Mouse (Mus musculus) spleen, adult 2 months (tissue): ENCODE data around the gene Agfg1. TPM values are rescaled to one million over a fixed set of nuclear protein-coding genes. Genes with fewer than 3 reads are reported as not detected.

Experiments used
- DNase-seq, 2 experiments: peaks; one replicate each; pipeline versions ENCODE4 v3.0.0 to v3.0.0-alpha.2; 2012 to 2021; ENCODE audit warnings: low spot score in 2 of 2, low read depth in 1 of 2
- H3K27ac ChIP-seq: fragments of 200-500 bp; 2 replicates; pipeline ENCODE4 v1.5.1; 2012; ENCODE audit warnings: low read length, inconsistent platforms; ENCODE audit not compliant: insufficient read depth
- H3K27me3 ChIP-seq: fragments of 200-500 bp; 2 replicates; pipeline ENCODE4 v1.6.1; 2012; ENCODE audit warnings: mild to moderate bottlenecking, moderate library complexity, low read length, inconsistent platforms; ENCODE audit not compliant: control insufficient read depth, insufficient read depth
- H3K36me3 ChIP-seq: fragments of 200-500 bp; 2 replicates; pipeline ENCODE4 v1.6.1; 2012; ENCODE audit warnings: mild to moderate bottlenecking, low read length, inconsistent platforms; ENCODE audit not compliant: control insufficient read depth, insufficient read depth
- H3K4me1 ChIP-seq: fragments of 200-500 bp; 2 replicates; pipeline ENCODE4 v1.6.1; 2011; ENCODE audit warnings: inconsistent platforms; ENCODE audit not compliant: control insufficient read depth, insufficient read depth, insufficient read length
- H3K4me3 ChIP-seq: fragments of 200-500 bp; 2 replicates; pipeline ENCODE4 v1.5.1; 2011; ENCODE audit warnings: mild to moderate bottlenecking, inconsistent platforms; ENCODE audit not compliant: insufficient read depth, insufficient read length; ENCODE audit errors: extremely low read depth
- CTCF ChIP-seq: fragments of 200-500 bp; IDR thresholded peaks from 2 replicates; pipeline ENCODE4 v1.5.1; 2011; ENCODE audit warnings: mild to moderate bottlenecking, inconsistent platforms; ENCODE audit not compliant: insufficient read depth, insufficient read length, insufficient replicate concordance; ENCODE audit errors: extremely low read depth
- POLR2A ChIP-seq: fragments of 200-500 bp; IDR thresholded peaks from 2 replicates; pipeline ENCODE4 v1.6.1; 2011; ENCODE audit warnings: low read depth, low read length, inconsistent platforms
- WGBS: fragments of 180-500 bp; shearing (Covaris S2); methylation state at CpG from one replicate; pipeline ENCODE4 v1.1.7; 2018; 5-methylcytosine and 5-hydroxymethylcytosine counted together
- polyA plus RNA-seq: library from polyadenylated mRNA; depleted of rRNA; stranded (reverse); fragments of >200 nt; gene quantifications from 2 replicates; pipeline ENCODE4 v1.2.3, GENCODE M21; 2012

Agfg1 gene
- polyA plus RNA-seq, 1 experiment: 32.2 TPM

DNA sequence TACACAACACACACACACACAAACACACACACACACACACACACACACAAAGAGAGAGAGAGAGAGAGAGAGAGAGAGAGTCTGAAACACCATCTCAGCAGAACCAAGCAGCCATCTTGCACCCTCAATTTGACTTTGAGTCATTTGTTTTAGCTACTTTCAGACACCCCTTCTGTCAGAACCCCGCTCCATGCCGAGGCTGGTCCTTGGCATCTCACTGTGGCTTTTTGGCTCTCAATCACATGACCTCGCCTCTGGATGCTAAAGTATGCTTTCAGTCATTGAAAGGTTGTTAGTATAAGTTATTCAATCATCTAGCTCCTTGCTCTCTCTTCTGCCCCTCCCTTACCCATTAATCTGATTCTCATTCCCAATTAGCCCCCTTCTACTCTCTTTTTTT, 17.4 kb upstream of the Agfg1 start:
- H3K27ac ChIP-seq: no peak overlapping the region
- H3K36me3 ChIP-seq: no peaks in the 10 kb centered on the region
- TF ChIP-seq POLR2A (no peak), CTCF (no peak)
- 92% methylated on average over 3 of the region's 3 CpGs for WGBS
- no peak overlapping the region for H3K4me3 ChIP-seq
- no peaks in the 10 kb centered on the region for H3K27me3 ChIP-seq
- no peak for DNase-seq
- peaks cover 2% of the 10 kb centered on the region; the same call in 1 of the 2 replicates for H3K4me1 ChIP-seq

DNA sequence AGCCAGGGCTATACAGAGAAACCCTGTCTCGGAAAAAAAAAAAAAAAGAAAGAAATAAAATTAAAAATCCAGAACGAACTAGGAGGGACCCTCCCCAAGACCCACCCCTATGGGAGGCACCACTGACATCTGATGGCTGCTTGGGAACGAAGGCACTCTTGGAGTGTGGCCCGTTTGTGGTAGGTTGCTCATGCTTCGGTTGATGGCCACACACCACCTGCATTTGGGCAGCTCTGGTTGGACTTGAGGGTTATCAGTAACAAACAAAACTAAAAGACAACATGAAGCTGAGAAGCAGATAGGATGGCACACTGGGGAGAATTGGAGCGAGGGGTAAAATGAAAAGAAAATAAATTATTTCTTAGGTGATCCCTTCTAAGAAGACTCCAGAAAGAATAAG, 15.1 kb upstream of the Agfg1 start:
- H3K4me3 ChIP-seq: no peak overlapping the region
- DNase-seq: no peak
- TF ChIP-seq CTCF (no peak), POLR2A (no peak)
- no peaks in the 10 kb centered on the region for H3K27me3 ChIP-seq
- peaks cover under 1% of the 10 kb centered on the region; the same call in 1 of the 2 replicates for H3K4me1 ChIP-seq
- H3K36me3 ChIP-seq: no peaks in the 10 kb centered on the region
- no peak overlapping the region for H3K27ac ChIP-seq
- WGBS: 71% methylated on average over 6 of the region's 6 CpGs

DNA sequence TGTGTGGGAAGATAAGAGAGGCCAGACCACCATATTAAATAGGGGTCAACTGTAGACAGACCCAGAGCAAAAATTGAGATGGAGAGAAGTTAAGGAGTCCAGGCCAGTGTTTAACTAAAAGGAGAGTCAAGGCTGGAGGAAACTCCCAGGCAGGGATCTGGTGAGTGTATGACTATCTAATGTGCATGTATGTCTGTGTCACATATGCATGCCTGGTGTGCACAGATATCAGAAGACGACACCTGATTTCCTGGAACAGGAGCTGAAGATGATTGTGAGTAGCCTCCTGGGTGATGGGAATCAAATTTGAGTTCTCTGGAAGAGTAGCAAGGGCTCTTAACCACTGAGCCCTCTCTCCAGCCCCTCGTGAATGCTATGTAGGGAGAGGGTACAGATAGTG, 14.0 kb upstream of the Agfg1 start:
- Histone ChIP-seq H3K36me3 (no peaks in the 10 kb centered on the region), H3K27me3 (no peaks in the 10 kb centered on the region), H3K4me3 (no peak overlapping the region), H3K4me1 (no peaks in the 10 kb centered on the region), H3K27ac (no peak overlapping the region)
- 85% methylated on average over 2 of the region's 2 CpGs for WGBS
- no peak for DNase-seq
- TF ChIP-seq POLR2A (no peak), CTCF (no peak)

DNA sequence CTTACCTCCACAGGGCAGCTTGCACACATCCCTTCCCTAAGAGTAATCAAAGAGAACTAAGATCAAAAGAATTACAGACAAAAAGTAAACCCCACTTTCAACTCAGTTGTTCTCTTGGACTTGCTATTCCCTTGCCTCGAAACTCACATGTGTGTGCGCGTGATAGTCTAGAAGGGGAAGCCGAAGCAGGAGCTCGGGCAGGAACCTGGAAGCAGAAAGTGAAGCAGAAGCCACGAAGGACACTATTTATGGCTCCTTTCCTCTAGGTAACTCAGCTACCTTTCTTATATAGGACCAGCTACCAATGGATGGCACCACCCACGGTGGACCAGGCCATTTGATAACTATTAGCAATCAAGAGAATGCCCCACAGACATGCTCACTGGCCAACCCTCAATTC, 13.5 kb upstream of the Agfg1 start:
- no peaks in the 10 kb centered on the region for H3K4me1 ChIP-seq
- no peak overlapping the region for H3K4me3 ChIP-seq
- no peaks in the 10 kb centered on the region for H3K36me3 ChIP-seq
- H3K27me3 ChIP-seq: no peaks in the 10 kb centered on the region
- H3K27ac ChIP-seq: no peak overlapping the region
- no peak for DNase-seq
- 79% methylated on average over 7 of the region's 7 CpGs for WGBS
- TF ChIP-seq CTCF: no peak
- TF ChIP-seq POLR2A: no peak

DNA sequence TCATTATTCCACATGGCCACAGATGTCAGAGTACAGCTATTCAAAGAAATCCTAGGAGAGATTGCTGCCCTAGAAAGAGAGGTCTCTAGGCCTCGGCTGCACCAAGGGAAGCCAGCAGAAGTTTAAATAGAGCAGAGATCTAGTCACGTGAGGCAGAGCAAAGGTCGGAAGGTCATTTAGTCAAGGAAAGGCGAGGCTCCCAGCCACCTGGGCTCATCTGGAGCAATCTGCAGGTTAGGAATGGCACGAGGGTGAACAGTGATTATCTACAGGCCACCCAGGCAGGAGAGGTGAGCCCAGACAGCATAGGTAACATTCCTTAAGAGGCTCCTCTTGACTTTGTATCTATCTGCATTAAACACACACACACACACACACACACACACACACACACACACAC, 12.4 kb upstream of the Agfg1 start:
- no peaks in the 10 kb centered on the region for H3K27me3 ChIP-seq
- no peaks in the 10 kb centered on the region for H3K36me3 ChIP-seq
- no peak overlapping the region for H3K27ac ChIP-seq
- no peak for TF ChIP-seq CTCF
- no peak for TF ChIP-seq POLR2A
- H3K4me3 ChIP-seq: no peak overlapping the region
- WGBS: 85% methylated on average over 5 of the region's 5 CpGs
- DNase-seq: no peak
- peaks cover 7% of the 10 kb centered on the region for H3K4me1 ChIP-seq

DNA sequence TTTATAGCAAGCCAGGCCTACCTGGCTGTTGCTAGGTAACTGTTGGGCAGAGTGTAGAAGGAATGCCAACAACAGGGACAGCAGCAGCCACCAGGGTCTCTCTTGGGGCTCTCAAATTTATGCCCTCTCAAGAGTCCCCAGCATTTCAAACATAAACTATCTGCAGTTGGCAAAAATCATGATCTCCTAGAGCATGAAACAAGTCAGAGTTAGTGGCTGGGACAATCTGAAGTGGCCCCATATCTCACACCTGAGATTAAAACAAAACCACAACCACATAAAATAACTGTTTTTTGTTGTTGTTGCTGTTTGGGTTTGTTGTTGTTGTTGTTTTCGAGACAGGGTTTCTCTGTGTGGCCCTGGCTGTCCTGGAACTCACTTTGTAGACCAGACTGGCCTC, 8.5 kb upstream of the Agfg1 start:
- H3K27me3 ChIP-seq: no peaks in the 10 kb centered on the region
- no peak overlapping the region for H3K27ac ChIP-seq
- peaks cover 16% of the 10 kb centered on the region for H3K4me1 ChIP-seq
- no peak for DNase-seq
- no peaks in the 10 kb centered on the region for H3K36me3 ChIP-seq
- no peak for TF ChIP-seq CTCF
- TF ChIP-seq POLR2A: no peak
- no peak overlapping the region for H3K4me3 ChIP-seq
- 80% methylated on average over 1 of the region's 1 CpGs for WGBS

DNA sequence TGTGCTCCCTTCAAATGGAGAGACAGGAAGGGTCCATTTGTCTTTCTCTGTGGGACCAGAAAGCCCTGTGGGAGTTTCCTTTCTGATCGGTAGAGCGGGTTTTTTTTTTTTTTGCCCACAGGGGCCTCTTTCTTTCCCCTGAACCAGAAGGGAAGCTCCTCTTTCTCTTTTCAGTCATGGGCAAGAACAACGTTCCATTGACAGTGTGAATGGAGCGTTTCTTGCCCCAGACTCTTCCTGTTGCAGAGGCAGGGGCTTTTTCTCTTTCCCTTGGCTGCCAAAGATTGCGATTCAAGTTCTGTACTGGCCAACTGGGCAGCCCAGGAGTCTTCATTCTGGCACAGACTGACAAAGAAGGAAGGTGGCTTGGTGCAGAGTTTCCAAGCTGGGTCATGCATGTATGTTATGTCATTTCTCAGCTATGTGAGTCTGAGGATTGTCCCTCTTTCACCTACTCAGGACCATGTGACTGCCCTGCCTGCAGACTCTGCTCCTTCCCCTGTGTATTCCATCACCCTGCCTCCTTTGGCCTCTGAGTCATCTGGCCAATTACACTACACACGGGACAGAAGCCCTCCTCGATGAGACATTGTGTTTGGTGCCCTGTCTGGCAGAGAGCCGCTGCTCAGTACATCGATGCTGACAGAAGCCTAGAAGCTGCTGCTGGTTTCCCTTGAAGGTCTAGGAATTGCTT, 7.6 kb upstream of the Agfg1 start:
- DNase-seq: no peak
- Histone ChIP-seq H3K4me3 (no peak overlapping the region), H3K27me3 (no peaks in the 10 kb centered on the region), H3K4me1 (peaks cover 16% of the 10 kb centered on the region), H3K36me3 (no peaks in the 10 kb centered on the region), H3K27ac (peak overlapping the region; percentile 82)
- 31% methylated on average over 9 of the region's 9 CpGs for whole genome bisulfite sequencing
- TF ChIP-seq POLR2A (no peak), CTCF (no peak)
